Mouse (Mus musculus): ENCODE results near the gene Pkig.

Gene Pkig

GRCm38 (mm10) chr2:163712473-163712872 lies 54.3 kb downstream of the Pkig start:
- no peak for DNase-seq

GRCm38 (mm10) chr2:163712874-163713273 lies 54.7 kb downstream of the Pkig start:
- DNase-seq = no peak

- no peak for DNase-seq
These were observed 55.2 kb downstream of the Pkig start for GRCm38 (mm10) chr2:163713340-163713739.

GRCm38 (mm10) chr2:163716448-163716847 lies 58.3 kb downstream of the Pkig start:
- no peak for DNase-seq

- DNase-seq = no peak
These were observed 58.7 kb downstream of the Pkig start for GRCm38 (mm10) chr2:163716853-163717252.

- DNase-seq = no peak
These were observed 60.3 kb downstream of the Pkig start for GRCm38 (mm10) chr2:163718526-163718925.

GRCm38 (mm10) chr2:163718951-163719603 lies 60.9 kb downstream of the Pkig start:
- peak; percentile 82 for DNase-seq

GRCm38 (mm10) chr2:163719616-163720015 lies 61.4 kb downstream of the Pkig start:
- DNase-seq = no peak

GRCm38 (mm10) chr2:163722550-163722949 lies 64.4 kb downstream of the Pkig start:
- DNase-seq = no peak

GRCm38 (mm10) chr2:163726766-163727393 lies 68.7 kb downstream of the Pkig start:
- DNase-seq = no peak

- DNase-seq = no peak
These were observed 70.1 kb downstream of the Pkig start for GRCm38 (mm10) chr2:163728300-163728699.

GRCm38 (mm10) chr2:163732021-163732420 lies 73.8 kb downstream of the Pkig start:
- no peak for DNase-seq

- no peak for DNase-seq
These were observed 77.0 kb downstream of the Pkig start for GRCm38 (mm10) chr2:163735163-163735562.

GRCm38 (mm10) chr2:163735980-163736379 lies 77.8 kb downstream of the Pkig start:
- DNase-seq = peak; percentile 22

- DNase-seq = no peak
These were observed 84.5 kb downstream of the Pkig start for GRCm38 (mm10) chr2:163742656-163743055.

- DNase-seq = peak; percentile 20
These were observed 85.2 kb downstream of the Pkig start for GRCm38 (mm10) chr2:163743357-163743756.

GRCm38 (mm10) chr2:163744801-163745570 lies 86.8 kb downstream of the Pkig start:
- DNase-seq = no peak

GRCm38 (mm10) chr2:163749647-163750611 lies 91.7 kb downstream of the Pkig start, which contains the start of gene Ada:
Ada (minus strand) TSS chr2:163750239.
- DNase-seq = peak; percentile 80

- DNase-seq = no peak
These were observed 96.0 kb downstream of the Pkig start for GRCm38 (mm10) chr2:163754228-163754627.

GRCm38 (mm10) chr2:163756723-163757122 lies 98.5 kb downstream of the Pkig start:
- no peak for DNase-seq

GRCm38 (mm10) chr2:163758146-163758545 lies 100.0 kb downstream of the Pkig start:
- no peak for DNase-seq

- no peak for DNase-seq
These were observed 102.4 kb downstream of the Pkig start for GRCm38 (mm10) chr2:163760589-163760988.

GRCm38 (mm10) chr2:163761402-163761801 lies 103.2 kb downstream of the Pkig start:
- no peak for DNase-seq
